35 mouse cellular contexts compared by ENCODE assay signal in the genomic region with DNA sequence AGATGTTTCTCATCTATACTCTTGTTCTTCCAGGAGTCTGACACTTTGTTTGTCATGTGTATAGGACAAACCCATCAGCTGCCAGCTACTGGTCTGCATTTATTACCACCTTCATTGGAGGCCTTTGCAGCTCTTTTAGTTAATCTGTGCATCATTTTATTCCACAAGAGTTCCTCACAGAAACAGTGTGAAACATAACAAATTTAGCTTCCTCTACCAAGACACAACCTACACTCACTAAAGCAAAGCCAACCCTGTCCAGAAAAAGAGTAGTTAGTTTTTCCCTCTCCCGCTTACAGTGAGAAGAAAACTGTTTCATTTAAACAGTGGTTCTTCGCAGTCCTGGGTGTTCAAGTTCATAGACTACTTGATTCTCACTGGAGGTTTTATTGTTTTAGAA.
"Had no signal": no experiment of that assay in that cellular context is flagged by ENCODE, and none has a peak within 500 bp of the region (broad histone marks: within the 10 kb centered on the region; RNA-seq: fewer than 3 reads in every experiment).

No protein-coding gene starts in this region.

- H3K4me3 ChIP-seq: heart, embryonic 10.5 days; heart, embryonic 12.5 days; heart, embryonic 13.5 days; heart, embryonic 15.5 days; hindbrain, embryonic 10.5 days; hindbrain, embryonic 12.5 days; hindbrain, embryonic 13.5 days; hindbrain, embryonic 15.5 days; intestine, embryonic 15.5 days; kidney, embryonic 15.5 days; layer of hippocampus, adult 2 months had no signal

- H3K9ac ChIP-seq: heart, embryonic 12.5 days; heart, embryonic 13.5 days; heart, embryonic 15.5 days; hindbrain, embryonic 12.5 days; hindbrain, embryonic 13.5 days; hindbrain, embryonic 14.5 days; hindbrain, embryonic 15.5 days; intestine, embryonic 15.5 days; kidney, embryonic 15.5 days had no signal

- ATAC-seq: hindbrain, embryonic 16.5 days; hindbrain, postnatal 0 days; inflammation-experienced regulatory T-cells, adult 6 months; intestine, embryonic 15.5 days; intestine, embryonic 16.5 days; intestine, postnatal 0 days had no signal

- H3K4me2 ChIP-seq: heart, embryonic 11.5 days; heart, embryonic 12.5 days; heart, embryonic 13.5 days; heart, embryonic 15.5 days; hindbrain, embryonic 12.5 days; hindbrain, embryonic 13.5 days; hindbrain, embryonic 14.5 days; hindbrain, embryonic 15.5 days; intestine, embryonic 15.5 days; kidney, embryonic 15.5 days had no signal

- H3K9me3 ChIP-seq: heart, embryonic 10.5 days; heart, embryonic 12.5 days; heart, embryonic 13.5 days; heart, embryonic 15.5 days; hindbrain, embryonic 10.5 days; hindbrain, embryonic 12.5 days; hindbrain, embryonic 13.5 days; hindbrain, embryonic 15.5 days; intestine, embryonic 15.5 days; kidney, embryonic 15.5 days had no signal

- H3K36me3 ChIP-seq: heart, embryonic 10.5 days; heart, embryonic 12.5 days; heart, embryonic 13.5 days; heart, embryonic 15.5 days; hindbrain, embryonic 10.5 days; hindbrain, embryonic 12.5 days; hindbrain, embryonic 13.5 days; hindbrain, embryonic 15.5 days; intestine, embryonic 15.5 days; kidney, embryonic 15.5 days had no signal

- H3K4me1 ChIP-seq: heart, embryonic 10.5 days; heart, embryonic 12.5 days; heart, embryonic 13.5 days; heart, embryonic 15.5 days; hindbrain, embryonic 10.5 days; hindbrain, embryonic 12.5 days; hindbrain, embryonic 15.5 days; intestine, embryonic 15.5 days; kidney, embryonic 15.5 days had no signal

- DNase-seq: heart, postnatal 10 days; heart, postnatal 14 days; heart, postnatal 36 days; heart, postnatal 4 days; kidney, adult 11 months; kidney, adult 18-20 months; kidney, adult 2 months; kidney, adult 8-10 months; kidney, adult 9 months; kidney, postnatal 10 days; kidney, postnatal 14 days; kidney, postnatal 25 days; kidney, postnatal 36 days; kidney, postnatal 4 days; layer of hippocampus, adult 9-11 months; layer of hippocampus, postnatal 36 days had no signal

- H3K27me3 ChIP-seq: heart, embryonic 12.5 days; heart, embryonic 13.5 days; heart, embryonic 15.5 days; hindbrain, embryonic 12.5 days; hindbrain, embryonic 13.5 days; hindbrain, embryonic 15.5 days; intestine, embryonic 15.5 days; kidney, embryonic 15.5 days had no signal

- H3K27ac ChIP-seq: heart, embryonic 10.5 days; heart, embryonic 13.5 days; heart, embryonic 15.5 days; hindbrain, embryonic 10.5 days; hindbrain, embryonic 12.5 days; hindbrain, embryonic 13.5 days; hindbrain, embryonic 14.5 days; hindbrain, embryonic 15.5 days; hindbrain, postnatal 0 days; intestine, embryonic 15.5 days; kidney, embryonic 15.5 days; kidney, postnatal 0 days; layer of hippocampus, adult 2 months had no signal
